Mouse (Mus musculus) midbrain, embryonic 15.5 days (tissue): Measurements from ENCODE around the gene Nosip. TPM values are rescaled to one million over a fixed set of nuclear protein-coding genes. Genes with fewer than 3 reads are reported as not detected.
A peak's percentile ranks its signal among the peaks of the same experiment; 100 is the strongest.
"Not testable (repeated sequence)": the region's sequence is repeated elsewhere in the genome, so short reads cannot be mapped to it uniquely, and the experiment has no call there.

ENCODE experiments used
- ATAC-seq: fragments of 200-750 bp; cut with Nextera tagmentation; replicated peaks from 2 replicates; pipeline ENCODE4 v1.8.0; 2017; ENCODE audit warnings: moderate TSS enrichment
- H3K27ac ChIP-seq: fragments of 300-500 bp; sonication (generic); 2 replicates; pipeline ENCODE4 v1.5.1; 2015; ENCODE audit warnings: mild to moderate bottlenecking, inconsistent platforms
- H3K27me3 ChIP-seq: fragments of 300-500 bp; sonication (generic); replicated peaks from 2 replicates; pipeline ENCODE4 v1.6.1; 2015; ENCODE audit warnings: inconsistent platforms
- H3K36me3 ChIP-seq: fragments of 300-500 bp; sonication (generic); replicated peaks from 2 replicates; pipeline ENCODE4 v1.6.1; 2015; ENCODE audit warnings: inconsistent platforms
- H3K4me1 ChIP-seq: fragments of 300-500 bp; sonication (generic); 2 replicates; pipeline ENCODE4 v1.6.1; 2015; ENCODE audit warnings: inconsistent platforms
- H3K4me2 ChIP-seq: fragments of 300-500 bp; sonication (generic); 2 replicates; pipeline ENCODE4 v1.6.1; 2015; ENCODE audit warnings: inconsistent platforms, mild to moderate bottlenecking, moderate library complexity
- H3K4me3 ChIP-seq: fragments of 300-500 bp; sonication (generic); 2 replicates; pipeline ENCODE4 v1.5.1; 2015; ENCODE audit warnings: mild to moderate bottlenecking, inconsistent platforms
- H3K9ac ChIP-seq: fragments of 300-500 bp; sonication (generic); 2 replicates; pipeline ENCODE4 v1.6.1; 2015; ENCODE audit warnings: mild to moderate bottlenecking, inconsistent platforms
- H3K9me3 ChIP-seq: fragments of 300-500 bp; sonication (generic); 2 replicates; pipeline ENCODE4 v1.6.1; 2016; ENCODE audit warnings: inconsistent platforms
- WGBS: fragments of 180-500 bp; shearing (Covaris S2); methylation state at CpG from one replicate; pipeline ENCODE4 v1.1.7; 2015; ENCODE audit warnings: mixed read lengths; 5-methylcytosine and 5-hydroxymethylcytosine counted together
- polyA plus RNA-seq: library from polyadenylated mRNA; unstranded; fragments of >200 nt; fragmentation: Nextera tagmentation; extraction: Ambion mirVana; gene quantifications from 2 replicates; pipeline ENCODE4 v1.2.1, GENCODE M21; 2015

Gene Nosip
- polyA plus RNA-seq, 1 experiment from 2014 or later = 67.2 TPM

GRCm38 (mm10) chr7:45118336-45118735 is 56.1 kb downstream of the Nosip start:
- Histone ChIP-seq H3K9ac (no peak overlapping the region), H3K4me1 (peaks cover 13% of the 10 kb centered on the region), H3K27me3 (no peaks in the 10 kb centered on the region), H3K36me3 (peaks cover 38% of the 10 kb centered on the region), H3K4me2 (no peak overlapping the region), H3K9me3 (no peaks in the 10 kb centered on the region), H3K4me3 (no peak overlapping the region), H3K27ac (no peak overlapping the region)
- ATAC-seq = no peak
- WGBS = 90% methylated on average over 6 of the region's 6 CpGs

- H3K27me3 ChIP-seq = no peaks in the 10 kb centered on the region
- H3K4me3 ChIP-seq = no peak overlapping the region
- no peaks in the 10 kb centered on the region for H3K9me3 ChIP-seq
- H3K36me3 ChIP-seq = peaks cover 38% of the 10 kb centered on the region
- no peak for ATAC-seq
- peaks cover 20% of the 10 kb centered on the region for H3K4me1 ChIP-seq
- no peak overlapping the region for H3K27ac ChIP-seq
- H3K9ac ChIP-seq = no peak overlapping the region
- H3K4me2 ChIP-seq = no peak overlapping the region
- WGBS = 77% methylated on average over 5 of the region's 5 CpGs
These were observed 57.8 kb downstream of the Nosip start for GRCm38 (mm10) chr7:45119780-45120709.

- Histone ChIP-seq H3K4me2 (no peak overlapping the region), H3K4me1 (peaks cover 32% of the 10 kb centered on the region), H3K27ac (no peak overlapping the region), H3K9ac (no peak overlapping the region), H3K27me3 (no peaks in the 10 kb centered on the region), H3K9me3 (no peaks in the 10 kb centered on the region), H3K36me3 (peaks cover 52% of the 10 kb centered on the region), H3K4me3 (no peak overlapping the region)
- WGBS = 64% methylated on average over 8 of the region's 8 CpGs
- no peak for ATAC-seq
These were observed 59.2 kb downstream of the Nosip start for GRCm38 (mm10) chr7:45121404-45121803.

GRCm38 (mm10) chr7:45121966-45122365 is 59.7 kb downstream of the Nosip start:
- ATAC-seq = no peak
- no peak overlapping the region for H3K4me3 ChIP-seq
- no peaks in the 10 kb centered on the region for H3K9me3 ChIP-seq
- H3K27ac ChIP-seq = no peak overlapping the region
- H3K9ac ChIP-seq = no peak overlapping the region
- peaks cover 37% of the 10 kb centered on the region for H3K4me1 ChIP-seq
- no peak overlapping the region for H3K4me2 ChIP-seq
- no peaks in the 10 kb centered on the region for H3K27me3 ChIP-seq
- H3K36me3 ChIP-seq = peaks cover 57% of the 10 kb centered on the region

- H3K4me1 ChIP-seq = peaks cover 44% of the 10 kb centered on the region
- peaks cover 61% of the 10 kb centered on the region for H3K36me3 ChIP-seq
- H3K27me3 ChIP-seq = no peaks in the 10 kb centered on the region
- H3K9ac ChIP-seq = peak overlapping the region; percentile 96
- no peaks in the 10 kb centered on the region for H3K9me3 ChIP-seq
- no peak overlapping the region for H3K27ac ChIP-seq
- no peak for ATAC-seq
- H3K4me3 ChIP-seq = peak overlapping the region; percentile 95
- 86% methylated on average over 15 of the region's 15 CpGs for WGBS
- H3K4me2 ChIP-seq = peak overlapping the region; percentile 85
These were observed 60.4 kb downstream of the Nosip start for GRCm38 (mm10) chr7:45122561-45123185.

- H3K9me3 ChIP-seq = no peaks in the 10 kb centered on the region
- peaks cover 46% of the 10 kb centered on the region for H3K4me1 ChIP-seq
- no peak for ATAC-seq
- H3K36me3 ChIP-seq = peaks cover 59% of the 10 kb centered on the region
- no peaks in the 10 kb centered on the region for H3K27me3 ChIP-seq
- peak overlapping the region; percentile 90; the same call in 1 of the 2 replicates for H3K27ac ChIP-seq
- H3K4me2 ChIP-seq = peak overlapping the region; percentile 85
- H3K9ac ChIP-seq = peak overlapping the region; percentile 96
- peak overlapping the region; percentile 95 for H3K4me3 ChIP-seq
- 21% methylated on average over 12 of the region's 12 CpGs for WGBS
These were observed 60.9 kb downstream of the Nosip start for GRCm38 (mm10) chr7:45123186-45123570.

GRCm38 (mm10) chr7:45124224-45125143 is 62.3 kb downstream of the Nosip start, which contains the start of gene Rps11:
Gene Rps11 (minus strand): TSS chr7:45124439.
- peak within 1 kb of the TSS; percentile 85 for H3K4me2 ChIP-seq

GRCm38 (mm10) chr7:45125144-45125600 is 62.9 kb downstream of the Nosip start:
- Histone ChIP-seq H3K4me3 (peak overlapping the region; percentile 95; the same call in 1 of the 2 replicates), H3K27me3 (no peaks in the 10 kb centered on the region), H3K9ac (no peak overlapping the region), H3K9me3 (no peaks in the 10 kb centered on the region), H3K4me2 (peak overlapping the region; percentile 52; the same call in 1 of the 2 replicates), H3K4me1 (peaks cover 54% of the 10 kb centered on the region), H3K27ac (peak overlapping the region; percentile 90), H3K36me3 (peaks cover 44% of the 10 kb centered on the region)
- 20% methylated on average over 7 of the region's 7 CpGs for WGBS
- ATAC-seq = no peak

More at GRCm38 (mm10) chr7:45124224-45125143, 62.3 kb downstream of the Nosip start, which contains the start of gene Rps11:
- Histone ChIP-seq H3K4me3 (peak within 1 kb of the TSS; percentile 95), H3K9ac (peak within 1 kb of the TSS; percentile 96), H3K27me3 (no peaks in the 10 kb centered on the region), H3K36me3 (peaks cover 51% of the 10 kb centered on the region), H3K9me3 (no peaks in the 10 kb centered on the region), H3K27ac (peak within 1 kb of the TSS; percentile 90), H3K4me1 (peaks cover 51% of the 10 kb centered on the region)
- WGBS = 1% methylated on average over 59 of the region's 59 CpGs
- ATAC-seq = peak; percentile 87

- H3K4me3 ChIP-seq = not testable (repeated sequence)
These were observed 63.4 kb downstream of the Nosip start for GRCm38 (mm10) chr7:45125649-45126048.

GRCm38 (mm10) chr7:45126147-45126843 is 64.1 kb downstream of the Nosip start:
- no peak for ATAC-seq
- H3K27me3 ChIP-seq = no peaks in the 10 kb centered on the region
- 82% methylated on average over 17 of the region's 17 CpGs for WGBS
- H3K4me2 ChIP-seq = peak overlapping the region; percentile 83
- peak overlapping the region; percentile 27 for H3K27ac ChIP-seq
- no peak overlapping the region for H3K4me3 ChIP-seq
- H3K9me3 ChIP-seq = no peaks in the 10 kb centered on the region
- H3K4me1 ChIP-seq = peaks cover 54% of the 10 kb centered on the region
- peak overlapping the region; percentile 92 for H3K9ac ChIP-seq
- H3K36me3 ChIP-seq = peaks cover 32% of the 10 kb centered on the region

More at GRCm38 (mm10) chr7:45125649-45126048, 63.4 kb downstream of the Nosip start:
- not testable (repeated sequence) for H3K9ac ChIP-seq, ATAC-seq, H3K4me2 ChIP-seq, H3K27me3 ChIP-seq, H3K9me3 ChIP-seq
- H3K4me1 ChIP-seq = peaks cover 54% of the 10 kb centered on the region
- peaks cover 39% of the 10 kb centered on the region for H3K36me3 ChIP-seq
- 60% methylated on average over 5 of the region's 5 CpGs for WGBS
- peak overlapping the region; percentile 90; the same call in 1 of the 2 replicates for H3K27ac ChIP-seq
